ENCODE assay signal across 20 mouse cellular contexts in the genomic region with DNA sequence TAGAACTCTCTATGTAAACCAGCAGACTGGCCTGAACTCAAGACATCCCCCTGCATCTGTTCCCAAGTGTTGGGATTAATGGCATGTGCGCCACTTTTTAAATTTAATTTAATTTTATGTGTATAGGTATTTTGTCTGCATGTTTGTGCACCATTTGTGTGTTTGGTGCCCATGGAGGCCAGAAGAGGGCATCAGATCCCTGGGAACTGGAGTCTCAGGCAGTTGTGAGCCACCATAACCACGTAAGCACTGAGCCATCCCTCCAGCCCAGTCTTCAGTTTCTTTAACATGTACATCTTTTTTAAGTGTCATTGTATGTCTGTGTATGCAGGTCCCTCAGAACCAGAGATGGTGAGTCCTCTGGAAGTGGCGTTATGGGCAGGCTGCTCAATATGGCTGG. TPM values are rescaled to one million over a fixed set of nuclear protein-coding genes. Genes with fewer than 3 reads are reported as not detected.
DNase-seq lines count a peak whose midpoint lies in the region; ATAC-seq and TF ChIP-seq lines count a peak whose summit lies in the region.
"Had no signal": no experiment of that assay in that cellular context is flagged by ENCODE, and none has a peak within 500 bp of the region (broad histone marks: within the 10 kb centered on the region; RNA-seq: fewer than 3 reads in every experiment).

No protein-coding gene starts in this region.

- no peak overlapping the region for H3K27ac ChIP-seq in kidney, adult 2 months (ENCODE audit: insufficient read depth, low read depth, low read length)
- H3K27ac ChIP-seq in kidney, embryonic 15.5 days = no peak overlapping the region
- no peak overlapping the region for H3K27ac ChIP-seq in thymus, adult 2 months (ENCODE audit: control insufficient read depth, insufficient read depth, low read length)
- H3K27ac ChIP-seq: hindbrain, embryonic 10.5 days; limb, embryonic 10.5 days; midbrain, embryonic 15.5 days; neural tube, embryonic 13.5 days had no signal

- H3K4me2 ChIP-seq in kidney, embryonic 15.5 days = no peak overlapping the region
- H3K4me2 ChIP-seq: heart, embryonic 12.5 days; lung, embryonic 14.5 days; midbrain, embryonic 15.5 days; neural tube, embryonic 13.5 days had no signal

- H3K4me1 ChIP-seq in kidney, adult 2 months (ENCODE audit: control insufficient read depth, insufficient read depth, low read length) = peaks cover 15% of the 10 kb centered on the region
- H3K4me1 ChIP-seq in kidney, embryonic 15.5 days = peaks cover 16% of the 10 kb centered on the region
- peaks cover 37% of the 10 kb centered on the region for H3K4me1 ChIP-seq in thymus, adult 2 months (replicated peaks; ENCODE audit: control insufficient read depth, insufficient read depth, low read length)
- H3K4me1 ChIP-seq: hindbrain, embryonic 10.5 days; midbrain, embryonic 15.5 days; neural tube, embryonic 13.5 days had no signal

- no peak for DNase-seq in kidney, adult 2 months
- peak; percentile 47 for DNase-seq in thymus, adult 2 months
- no peak for DNase-seq in thymus, adult 18-20 months
- DNase-seq in naive thymus-derived CD4-positive, alpha-beta T cell, adult 2 months (ENCODE audit: low read depth) = peak; percentile 65
- DNase-seq in adrenal gland, postnatal 14 days = no peak
- no peak for DNase-seq in left cerebral cortex, postnatal 10 days (ENCODE audit: extremely low spot score in 1 of 2, low spot score in 2 of 2)
- DNase-seq in layer of hippocampus, adult 9-10 months (ENCODE audit: low spot score) = no peak
- DNase-seq: adrenal gland, adult 8-10 months; cerebellum, adult 11-12 months; gastrocnemius, postnatal 14 days; kidney, adult 8-10 months; lung, embryonic 14.5 days had no signal

- H3K9me3 ChIP-seq in kidney, embryonic 15.5 days (replicated peaks) = no peaks in the 10 kb centered on the region
- H3K9me3 ChIP-seq: heart, embryonic 12.5 days; hindbrain, embryonic 10.5 days; limb, embryonic 10.5 days; midbrain, embryonic 15.5 days; neural tube, embryonic 13.5 days had no signal

- no peak for TF ChIP-seq POLR2A in kidney, adult 2 months (IDR thresholded peaks at IDR 0.05; ENCODE audit: low read depth, low read length)
- no peak for TF ChIP-seq POLR2A in thymus, adult 2 months (IDR thresholded peaks at IDR 0.05; ENCODE audit: control insufficient read depth, extremely low read depth, insufficient read depth, low read length, poor library complexity)

- H3K36me3 ChIP-seq in kidney, adult 2 months (ENCODE audit: control insufficient read depth, insufficient read depth, low read length) = no peaks in the 10 kb centered on the region
- no peaks in the 10 kb centered on the region for H3K36me3 ChIP-seq in kidney, embryonic 15.5 days
- H3K36me3 ChIP-seq in thymus, adult 2 months (ENCODE audit: control insufficient read depth, insufficient read depth, low read length) = no peaks in the 10 kb centered on the region
- H3K36me3 ChIP-seq: heart, embryonic 12.5 days; hindbrain, embryonic 10.5 days; limb, embryonic 10.5 days; midbrain, embryonic 15.5 days; neural tube, embryonic 13.5 days had no signal

- no peaks in the 10 kb centered on the region for H3K27me3 ChIP-seq in kidney, adult 2 months (replicated peaks; ENCODE audit: control insufficient read depth, insufficient read depth, low read length)
- no peaks in the 10 kb centered on the region for H3K27me3 ChIP-seq in kidney, embryonic 15.5 days
- H3K27me3 ChIP-seq in thymus, adult 2 months (ENCODE audit: control insufficient read depth, insufficient read depth, low read length) = no peaks in the 10 kb centered on the region
- H3K27me3 ChIP-seq: heart, embryonic 12.5 days; midbrain, embryonic 15.5 days; neural tube, embryonic 13.5 days had no signal

- 97% methylated on average over 3 of the region's 3 CpGs for WGBS in kidney, adult 2 months
- 81% methylated on average over 3 of the region's 3 CpGs for WGBS in kidney, embryonic 15.5 days
- 82% methylated on average over 3 of the region's 3 CpGs for WGBS in thymus, adult 2 months

- peak; percentile 33 for TF ChIP-seq CTCF in kidney, adult 2 months (conservative IDR thresholded peaks at IDR 0.05; ENCODE audit: insufficient read depth, insufficient read length, low read depth, low read length)
- no peak for TF ChIP-seq CTCF in thymus, adult 2 months (IDR thresholded peaks at IDR 0.05; ENCODE audit: borderline replicate concordance, control insufficient read depth, extremely low read depth, insufficient read depth, low read length, poor library complexity)

- intact Hi-C loops in left cerebral cortex, postnatal 10 days (cut with DNase I) = no loop called here

- H3K9ac ChIP-seq in kidney, embryonic 15.5 days = no peak overlapping the region
- H3K9ac ChIP-seq: heart, embryonic 12.5 days; lung, embryonic 14.5 days; midbrain, embryonic 15.5 days; neural tube, embryonic 13.5 days had no signal

- no peak overlapping the region for H3K4me3 ChIP-seq in kidney, adult 2 months (ENCODE audit: insufficient read depth, low read depth, low read length)
- H3K4me3 ChIP-seq in kidney, embryonic 15.5 days (replicated peaks) = no peak overlapping the region
- H3K4me3 ChIP-seq in thymus, adult 2 months (ENCODE audit: control insufficient read depth, insufficient read depth, low read length) = no peak overlapping the region
- H3K4me3 ChIP-seq: heart, embryonic 12.5 days; hindbrain, embryonic 10.5 days; limb, embryonic 10.5 days; midbrain, embryonic 15.5 days; neural tube, embryonic 13.5 days had no signal

- ATAC-seq in kidney, embryonic 15.5 days (replicated peaks; ENCODE audit: low FRiP score) = no peak
- ATAC-seq: midbrain, embryonic 15.5 days had no signal

RNA-seq across cellular contexts. Expression of gene Zg16, which starts 9.4 kb away (rescaled TPM):
- polyA plus RNA-seq in kidney, adult 2 months (2012; rRNA removed) = not detected in 2 replicates
- polyA plus RNA-seq in kidney, embryonic 15.5 days (2015; fragmentation: Nextera tagmentation; extraction: Ambion mirVana) = not detected in 2 replicates
- 0.73 and 1.2 TPM in 2 replicates for polyA plus RNA-seq in thymus, adult 2 months (2012; rRNA removed)
- not detected in 2 replicates for total RNA-seq in adrenal gland, postnatal 14 days (2021)
- total RNA-seq in left cerebral cortex, postnatal 10 days (2021) = not detected
- total RNA-seq: adrenal gland, adult 8-10 months; gastrocnemius, postnatal 14 days; layer of hippocampus, adult 8-10 months had no signal
- polyA plus RNA-seq: C2C12; heart, embryonic 12.5 days; hindbrain, embryonic 10.5 days; limb, embryonic 10.5 days; lung, embryonic 14.5 days; midbrain, embryonic 15.5 days; neural tube, embryonic 13.5 days had no signal

RNA-seq across cellular contexts. Expression of gene AI467606, which starts 13.5 kb away (rescaled TPM):
- polyA plus RNA-seq in kidney, adult 2 months (2012; rRNA removed) = 4.2 and 7.7 TPM in 2 replicates
- 3.3 and 3.8 TPM in 2 replicates for polyA plus RNA-seq in kidney, embryonic 15.5 days (2015; fragmentation: Nextera tagmentation; extraction: Ambion mirVana)
- 518 and 532 TPM in 2 replicates for polyA plus RNA-seq in thymus, adult 2 months (2012; rRNA removed)
- 1.3 and 5.7 TPM in 2 replicates for total RNA-seq in adrenal gland, postnatal 14 days (2021)
- total RNA-seq in left cerebral cortex, postnatal 10 days (2021) = 1 to 10 TPM; 1.4 to 2.1 TPM

RNA-seq across cellular contexts. Expression of gene Kif22, which starts 35.4 kb away (rescaled TPM):
- 0.67 and 0.73 TPM in 2 replicates for polyA plus RNA-seq in kidney, adult 2 months (2012; rRNA removed)
- 136 and 141 TPM in 2 replicates for polyA plus RNA-seq in kidney, embryonic 15.5 days (2015; fragmentation: Nextera tagmentation; extraction: Ambion mirVana)
- polyA plus RNA-seq in thymus, adult 2 months (2012; rRNA removed) = 50.5 and 66.8 TPM in 2 replicates
- total RNA-seq in adrenal gland, postnatal 14 days (2021) = 18.9 and 21.7 TPM in 2 replicates
- total RNA-seq in left cerebral cortex, postnatal 10 days (2021) = 1 to 10 TPM; 8.8 to 9.8 TPM

RNA-seq across cellular contexts. Expression of gene Qprt, which starts 44.3 kb away (rescaled TPM):
- 127 and 137 TPM in 2 replicates for polyA plus RNA-seq in kidney, adult 2 months (2012; rRNA removed)
- 16.7 and 19.0 TPM in 2 replicates for polyA plus RNA-seq in kidney, embryonic 15.5 days (2015; fragmentation: Nextera tagmentation; extraction: Ambion mirVana)
- 8.0 and 10.1 TPM in 2 replicates for polyA plus RNA-seq in thymus, adult 2 months (2012; rRNA removed)
- 1.8 and 11.4 TPM in 2 replicates for total RNA-seq in adrenal gland, postnatal 14 days (2021)
- total RNA-seq in left cerebral cortex, postnatal 10 days (2021) = under 1 TPM in 1 of 2 experiments, not detected in 1; 0.22 TPM
- polyA plus RNA-seq: C2C12 had no signal

RNA-seq across cellular contexts. Expression of gene Maz, which starts 50.9 kb away (rescaled TPM):
- polyA plus RNA-seq in kidney, adult 2 months (2012; rRNA removed) = 97.9 and 115 TPM in 2 replicates
- 64.4 and 65.8 TPM in 2 replicates for polyA plus RNA-seq in kidney, embryonic 15.5 days (2015; fragmentation: Nextera tagmentation; extraction: Ambion mirVana)
- polyA plus RNA-seq in thymus, adult 2 months (2012; rRNA removed) = 954 and 1,846 TPM in 2 replicates
- 133 and 142 TPM in 2 replicates for total RNA-seq in adrenal gland, postnatal 14 days (2021)
- total RNA-seq in left cerebral cortex, postnatal 10 days (2021) = 100 to 1,000 TPM; 265 to 274 TPM

Comparison
In these comparisons a context has a peak if more than half of its experiments do, and no peak if none do; other contexts are left out.
1. DNase-seq: peak in thymus, adult 2 months (single experiment) and naive thymus-derived CD4-positive, alpha-beta T cell, adult 2 months (single experiment); none in kidney, adult 2 months (single experiment), thymus, adult 18-20 months (0 of 2), adrenal gland, postnatal 14 days (single experiment), left cerebral cortex, postnatal 10 days (0 of 2) and layer of hippocampus, adult 9-10 months (single experiment).
2. RNA of gene Kif22, which starts 35.4 kb away (polyA plus RNA-seq): 136 to 141 TPM in kidney, embryonic 15.5 days and 50.5 to 66.8 TPM in thymus, adult 2 months; 0.67 to 0.73 TPM in kidney, adult 2 months; every median in the first group is over 10 times any median in the second.
3. RNA of gene AI467606, which starts 13.5 kb away (polyA plus RNA-seq): 518 to 532 TPM in thymus, adult 2 months; 4.2 to 7.7 TPM in kidney, adult 2 months and 3.3 to 3.8 TPM in kidney, embryonic 15.5 days; every median in the first group is over 10 times any median in the second.